Mouse (Mus musculus) heart, postnatal 0 days (tissue): ENCODE results near the gene Gm10283. TPM values are rescaled to one million over a fixed set of nuclear protein-coding genes. Genes with fewer than 3 reads are reported as not detected.
A peak's percentile ranks its signal among the peaks of the same experiment; 100 is the strongest.

ENCODE experiments used
- ATAC-seq: fragments of 200-750 bp; cut with Nextera tagmentation; 2 replicates; pipeline ENCODE4 v1.8.0; 2017; ENCODE audit warnings: low read depth, moderate number of reproducible peaks, moderate library complexity; ENCODE audit not compliant: insufficient read depth
- DNase-seq: peaks from one replicate; pipeline ENCODE4 v3.0.0-alpha.2; 2016; ENCODE audit warnings: low spot score
- H3K27ac ChIP-seq: fragments of 300-500 bp; sonication (generic); 2 replicates; pipeline ENCODE4 v1.5.1; 2014; ENCODE audit warnings: low read depth, mild to moderate bottlenecking
- H3K27me3 ChIP-seq: fragments of 300-500 bp; sonication (generic); 2 replicates; pipeline ENCODE4 v1.6.1; 2014; ENCODE audit warnings: low read length, mixed read lengths; ENCODE audit not compliant: control insufficient read depth, insufficient read depth
- H3K36me3 ChIP-seq: fragments of 300-500 bp; sonication (generic); replicated peaks from 2 replicates; pipeline ENCODE4 v1.6.1; 2014; ENCODE audit warnings: low read length, mixed read lengths; ENCODE audit not compliant: control insufficient read depth, insufficient read depth
- H3K4me1 ChIP-seq: fragments of 300-500 bp; sonication (generic); 2 replicates; pipeline ENCODE4 v1.6.1; 2014; ENCODE audit warnings: antibody characterized with exemption; ENCODE audit not compliant: control insufficient read depth, insufficient read depth
- H3K4me2 ChIP-seq: fragments of 300-500 bp; sonication (generic); 2 replicates; pipeline ENCODE4 v1.6.1; 2014; ENCODE audit warnings: low read depth, mild to moderate bottlenecking, low read length, moderate library complexity
- H3K4me3 ChIP-seq: fragments of 300-500 bp; sonication (generic); 2 replicates; pipeline ENCODE4 v1.5.1; 2014; ENCODE audit warnings: low read depth, low read length
- H3K9ac ChIP-seq: fragments of 300-500 bp; sonication (generic); replicated peaks from 2 replicates; pipeline ENCODE4 v1.6.1; 2014; ENCODE audit warnings: low read depth, low read length, mixed read lengths
- H3K9me3 ChIP-seq: fragments of 300-500 bp; sonication (generic); replicated peaks from 2 replicates; pipeline ENCODE4 v1.6.1; 2016; ENCODE audit warnings: low read length; ENCODE audit not compliant: control insufficient read depth
- CTCF ChIP-seq: IDR thresholded peaks from 2 replicates; pipeline ENCODE4 v1.5.1; 2016; ENCODE audit warnings: antibody characterized with exemption, control low read depth, low read depth
- EP300 ChIP-seq: IDR thresholded peaks from 2 replicates; pipeline ENCODE4 v1.6.1; 2016; ENCODE audit warnings: antibody characterized with exemption, low read depth
- WGBS: fragments of 180-500 bp; shearing (Covaris S2); extraction: QIAGEN DNeasy Blood & Tissue Kit; methylation state at CpG from one replicate; pipeline ENCODE4 v1.1.7; 2014; 5-methylcytosine and 5-hydroxymethylcytosine counted together
- polyA plus RNA-seq: library from polyadenylated mRNA; unstranded; fragments of >200 nt; fragmentation: Nextera tagmentation; extraction: Ambion mirVana; gene quantifications from 2 replicates; pipeline ENCODE4 v1.2.1, GENCODE M21; 2015
- total RNA-seq: library from RNA; depleted of rRNA; stranded (reverse); fragments of >200 nt; gene quantifications from 2 replicates; pipeline ENCODE4 v1.2.3, GENCODE M21; 2014; ENCODE audit warnings: low replicate concordance

Gm10283 gene
- total and polyA plus RNA-seq, 2 experiments from 2014 or later, result not detected

- ATAC-seq (no peak), DNase-seq (no peak)
- Histone ChIP-seq H3K27me3 (no peaks in the 10 kb centered on the region), H3K36me3 (no peaks in the 10 kb centered on the region), H3K27ac (no peak overlapping the region), H3K4me3 (no peak overlapping the region), H3K4me1 (peaks cover 5% of the 10 kb centered on the region; the same call in 1 of the 2 replicates), H3K9ac (no peak overlapping the region), H3K9me3 (no peaks in the 10 kb centered on the region), H3K4me2 (no peak overlapping the region)
- 85% methylated on average over 11 of the region's 11 CpGs for WGBS
- no peak for TF ChIP-seq CTCF
- TF ChIP-seq EP300, result no peak
Observed at GRCm38 (mm10) chr8:60494606-60495005, 8.4 kb downstream of the Gm10283 start.

DNA sequence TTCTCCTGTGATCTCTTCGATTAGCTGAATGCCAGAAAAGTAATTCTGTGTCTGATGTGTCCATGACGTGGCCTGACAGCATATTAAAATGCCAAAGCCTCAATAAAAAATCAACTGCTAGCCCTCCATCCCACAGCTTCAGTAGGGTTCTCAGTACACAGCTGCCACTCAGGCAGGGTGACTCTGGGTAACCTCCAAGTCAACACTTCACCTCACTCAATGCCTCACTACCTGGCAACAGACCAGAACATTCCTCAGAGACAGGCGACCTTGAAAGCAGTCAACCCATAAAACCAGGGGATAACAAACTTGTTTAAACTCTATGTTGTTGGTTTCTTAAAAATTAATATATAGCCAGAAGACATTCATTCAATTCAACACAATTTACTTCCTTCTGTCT lies 10.5 kb downstream of the Gm10283 start:
- H3K9me3 ChIP-seq, result no peaks in the 10 kb centered on the region
- no peak overlapping the region for H3K4me2 ChIP-seq
- H3K4me1 ChIP-seq, result peaks cover 5% of the 10 kb centered on the region; the same call in 1 of the 2 replicates
- ATAC-seq, result peak; percentile 92
- no peak overlapping the region for H3K9ac ChIP-seq
- H3K4me3 ChIP-seq, result no peak overlapping the region
- WGBS, result 26% methylated on average over 3 of the region's 3 CpGs
- DNase-seq, result peak; percentile 76
- TF ChIP-seq CTCF (no peak), EP300 (no peak)
- H3K36me3 ChIP-seq, result no peaks in the 10 kb centered on the region
- no peaks in the 10 kb centered on the region for H3K27me3 ChIP-seq
- H3K27ac ChIP-seq, result peak overlapping the region; percentile 64; the same call in 1 of the 2 replicates

DNA sequence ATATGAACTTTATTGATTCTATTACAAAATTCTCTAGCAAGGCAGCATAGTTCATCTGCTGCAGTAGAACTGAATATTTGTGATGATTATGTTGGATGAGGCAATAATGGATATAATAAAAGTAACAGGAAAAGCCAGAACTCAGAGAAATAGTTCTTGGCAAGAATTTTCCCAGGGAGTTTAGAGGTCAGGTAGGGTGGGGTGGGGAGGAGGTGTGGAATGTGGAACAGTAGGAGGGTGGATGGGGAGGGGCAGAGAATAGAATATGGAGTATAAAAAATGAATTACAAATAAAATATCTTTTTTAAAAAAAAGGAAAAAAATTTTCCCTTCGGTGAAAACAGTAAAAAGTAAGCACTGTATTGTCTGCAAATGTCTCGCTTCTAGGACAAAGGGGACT lies 11.1 kb downstream of the Gm10283 start:
- no peak for ATAC-seq
- H3K9ac ChIP-seq, result no peak overlapping the region
- TF ChIP-seq EP300 (no peak), CTCF (no peak)
- H3K27me3 ChIP-seq, result no peaks in the 10 kb centered on the region
- H3K4me3 ChIP-seq, result no peak overlapping the region
- H3K9me3 ChIP-seq, result no peaks in the 10 kb centered on the region
- DNase-seq, result no peak
- H3K27ac ChIP-seq, result peak overlapping the region; percentile 64; the same call in 1 of the 2 replicates
- H3K36me3 ChIP-seq, result no peaks in the 10 kb centered on the region
- H3K4me2 ChIP-seq, result no peak overlapping the region
- H3K4me1 ChIP-seq, result peaks cover 5% of the 10 kb centered on the region; the same call in 1 of the 2 replicates
- WGBS, result 96% methylated on average over 2 of the region's 2 CpGs

- ATAC-seq (no peak), DNase-seq (no peak)
- Histone ChIP-seq H3K9ac (no peak overlapping the region), H3K36me3 (no peaks in the 10 kb centered on the region), H3K4me3 (no peak overlapping the region), H3K27me3 (no peaks in the 10 kb centered on the region), H3K27ac (no peak overlapping the region), H3K4me1 (peaks cover 5% of the 10 kb centered on the region; the same call in 1 of the 2 replicates), H3K4me2 (no peak overlapping the region), H3K9me3 (no peaks in the 10 kb centered on the region)
- WGBS, result 68% methylated on average over 2 of the region's 2 CpGs
- TF ChIP-seq CTCF (no peak), EP300 (no peak)
Observed at GRCm38 (mm10) chr8:60490147-60490546, 12.9 kb downstream of the Gm10283 start.

DNA sequence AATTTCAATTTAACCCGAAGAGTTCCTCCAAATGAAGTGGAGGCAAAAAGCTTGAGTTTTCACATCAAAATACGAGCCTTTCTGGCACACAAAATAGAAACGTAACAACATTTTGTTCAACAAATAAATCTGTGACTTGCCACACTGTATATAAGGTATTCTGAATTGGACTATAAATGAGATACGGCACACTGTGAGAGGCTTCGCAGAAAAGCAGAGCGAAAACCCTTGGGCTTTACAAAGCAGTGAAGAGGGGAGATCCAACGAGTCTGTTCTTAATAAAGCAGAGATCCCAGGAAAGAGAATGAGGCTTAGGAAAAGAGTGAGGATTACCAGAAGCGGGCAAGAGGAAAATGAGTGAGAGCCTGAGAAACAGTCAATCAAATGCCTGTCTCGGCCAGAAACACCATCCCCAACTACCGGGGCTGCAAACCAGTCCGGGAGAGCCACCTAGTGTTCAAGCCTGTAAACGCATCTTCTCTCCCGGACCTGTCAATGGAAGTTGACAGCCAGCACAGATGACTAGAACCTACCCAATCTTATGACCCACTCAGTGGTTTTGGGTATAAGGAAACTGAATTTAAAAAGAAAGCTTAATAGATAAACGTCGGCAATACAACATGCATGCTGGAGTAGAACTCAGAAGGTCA lies 36.2 kb downstream of the Gm10283 start:
- WGBS, result 35% methylated on average over 15 of the region's 15 CpGs
- Histone ChIP-seq H3K4me1 (no peaks in the 10 kb centered on the region), H3K4me2 (no peak overlapping the region), H3K36me3 (no peaks in the 10 kb centered on the region), H3K4me3 (no peak overlapping the region), H3K27me3 (no peaks in the 10 kb centered on the region), H3K9ac (no peak overlapping the region), H3K27ac (no peak overlapping the region), H3K9me3 (no peaks in the 10 kb centered on the region)
- DNase-seq (peak; percentile 20), ATAC-seq (no peak)
- TF ChIP-seq CTCF (peak; percentile 89), EP300 (no peak)

DNA sequence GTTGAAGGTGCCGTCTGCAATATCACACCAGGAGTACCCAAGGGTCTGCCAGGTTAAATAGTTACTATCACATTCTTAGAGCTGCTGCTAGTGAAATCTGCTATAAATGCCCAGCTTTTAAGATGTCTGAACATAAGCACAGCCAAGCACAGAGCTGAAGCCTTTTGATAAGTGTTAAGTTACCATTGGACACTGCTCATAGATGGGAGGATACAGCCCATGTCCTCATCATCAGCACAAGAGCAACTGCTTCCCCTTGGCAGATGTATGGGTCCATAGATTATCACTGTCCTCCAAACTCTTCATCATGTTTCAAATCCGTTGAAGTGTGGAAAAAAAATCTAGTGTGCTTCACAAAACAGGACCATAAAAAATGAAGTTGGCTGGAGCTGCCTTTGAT lies 53.7 kb downstream of the Gm10283 start:
- WGBS, result 64% methylated on average over 2 of the region's 2 CpGs
- H3K9me3 ChIP-seq, result no peaks in the 10 kb centered on the region
- H3K27ac ChIP-seq, result no peak overlapping the region
- H3K36me3 ChIP-seq, result no peaks in the 10 kb centered on the region
- no peak for ATAC-seq
- TF ChIP-seq EP300 (no peak), CTCF (no peak)
- H3K4me2 ChIP-seq, result no peak overlapping the region
- no peaks in the 10 kb centered on the region for H3K27me3 ChIP-seq
- no peaks in the 10 kb centered on the region for H3K4me1 ChIP-seq
- H3K4me3 ChIP-seq, result no peak overlapping the region
- no peak overlapping the region for H3K9ac ChIP-seq
- DNase-seq, result no peak
